In the genomic region with DNA sequence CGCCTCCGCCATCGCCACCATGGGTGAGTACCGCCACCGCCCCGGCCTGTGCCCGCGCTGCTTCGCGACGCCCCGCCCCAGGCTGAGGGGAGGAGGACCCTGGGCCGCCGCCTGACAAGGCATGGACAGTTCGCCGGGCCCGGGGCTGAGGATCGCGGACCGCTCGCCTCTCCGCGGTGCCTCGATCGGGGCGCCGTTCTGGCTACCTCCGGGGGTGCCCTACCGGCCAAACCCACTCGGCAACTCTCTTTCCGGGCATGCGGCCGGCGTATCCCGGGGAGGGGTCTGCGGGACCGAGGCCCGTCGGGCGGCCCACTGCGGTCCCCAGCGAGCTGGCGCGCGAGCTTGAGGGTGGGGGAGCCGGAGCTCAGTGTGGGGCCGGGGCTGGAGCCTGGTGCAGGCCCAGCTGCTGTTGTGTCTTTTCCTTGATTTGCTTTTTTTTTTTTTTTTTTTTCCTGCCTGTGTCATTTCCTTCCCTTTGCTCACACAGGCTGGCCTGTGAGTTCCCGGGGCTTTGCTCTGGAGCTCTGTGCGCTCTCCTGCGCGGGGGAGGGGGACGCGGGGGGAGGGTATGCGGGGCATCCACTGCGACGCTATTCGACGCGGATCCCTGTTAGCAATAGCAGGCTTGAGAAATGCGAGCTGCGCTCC, we compare ENCODE assay signal across 8 mouse cellular contexts. TPM values are rescaled to one million over a fixed set of nuclear protein-coding genes. Genes with fewer than 3 reads are reported as not detected.
DNase-seq lines count a peak whose midpoint lies in the region; ATAC-seq and TF ChIP-seq lines count a peak whose summit lies in the region.

No protein-coding gene starts in this region.

- peak overlapping the region; percentile 83 for H3K9ac ChIP-seq in CH12.LX (ENCODE audit: insufficient read depth, low read depth)
- peak overlapping the region; percentile 84 for H3K9ac ChIP-seq in forebrain, embryonic 13.5 days
- peak overlapping the region; percentile 93 for H3K9ac ChIP-seq in heart, postnatal 0 days (replicated peaks; ENCODE audit: low read depth, low read length)
- H3K9ac ChIP-seq in liver, postnatal 0 days (replicated peaks) = peak overlapping the region; percentile 82
- H3K9ac ChIP-seq in neural tube, embryonic 14.5 days (replicated peaks; ENCODE audit: low read depth, low read length) = peak overlapping the region; percentile 83

- TF ChIP-seq CTCF in CH12.LX (conservative IDR thresholded peaks at IDR 0.05 in 1 of 2, IDR thresholded peaks at IDR 0.05 in 1 of 2; ENCODE audit: low read depth in 2 of 2, low read length in 2 of 2) = no peak
- TF ChIP-seq CTCF in heart, postnatal 0 days (IDR thresholded peaks at IDR 0.05; ENCODE audit: low read depth) = no peak
- TF ChIP-seq CTCF in liver, postnatal 0 days (IDR thresholded peaks at IDR 0.05; ENCODE audit: low read depth) = no peak
- TF ChIP-seq CTCF in testis, adult 2 months (IDR thresholded peaks at IDR 0.05; ENCODE audit: control insufficient read depth, insufficient read depth, insufficient replicate concordance, low read depth, low read length) = no peak

- TF ChIP-seq EP300 in CH12.LX (IDR thresholded peaks at IDR 0.05; ENCODE audit: low read length) = no peak
- no peak for TF ChIP-seq EP300 in heart, postnatal 0 days (IDR thresholded peaks at IDR 0.05; ENCODE audit: low read depth)
- TF ChIP-seq EP300 in liver, postnatal 0 days (IDR thresholded peaks at IDR 0.05; ENCODE audit: low read depth) = no peak

- peaks cover 0 to 3% of the 10 kb centered on the region in 2 experiments for H3K36me3 ChIP-seq in CH12.LX (replicated peaks in 1 of 2; ENCODE audit: control insufficient read depth in 1 of 2, insufficient read depth in 1 of 2, low read length in 1 of 2)
- H3K36me3 ChIP-seq in forebrain, embryonic 13.5 days (ENCODE audit: poor library complexity, severe bottlenecking) = no peaks in the 10 kb centered on the region
- no peaks in the 10 kb centered on the region for H3K36me3 ChIP-seq in heart, postnatal 0 days (replicated peaks; ENCODE audit: control insufficient read depth, insufficient read depth, low read length)
- H3K36me3 ChIP-seq in liver, postnatal 0 days (replicated peaks; ENCODE audit: insufficient read depth, low read length) = no peaks in the 10 kb centered on the region
- H3K36me3 ChIP-seq in neural tube, embryonic 14.5 days (ENCODE audit: control insufficient read depth, insufficient read depth, low read length) = no peaks in the 10 kb centered on the region
- H3K36me3 ChIP-seq in testis, adult 2 months (ENCODE audit: control insufficient read depth, insufficient read depth, low read length) = no peaks in the 10 kb centered on the region

- H3K27me3 ChIP-seq in CH12.LX (replicated peaks) = no peaks in the 10 kb centered on the region
- H3K27me3 ChIP-seq in forebrain, embryonic 13.5 days = no peaks in the 10 kb centered on the region
- H3K27me3 ChIP-seq in heart, postnatal 0 days (ENCODE audit: control insufficient read depth, insufficient read depth, low read length) = no peaks in the 10 kb centered on the region
- H3K27me3 ChIP-seq in liver, postnatal 0 days (ENCODE audit: insufficient read depth, low read length) = no peaks in the 10 kb centered on the region
- no peaks in the 10 kb centered on the region for H3K27me3 ChIP-seq in neural tube, embryonic 14.5 days (ENCODE audit: control insufficient read depth, insufficient read depth, low read length)
- no peaks in the 10 kb centered on the region for H3K27me3 ChIP-seq in testis, adult 2 months (ENCODE audit: control insufficient read depth, insufficient read depth, low read length)

- H3K27ac ChIP-seq in CH12.LX (ENCODE audit: insufficient read depth, low read depth) = peak overlapping the region; percentile 74
- H3K27ac ChIP-seq in forebrain, embryonic 13.5 days = peak overlapping the region; percentile 98
- H3K27ac ChIP-seq in heart, postnatal 0 days (ENCODE audit: low read depth) = peak overlapping the region; percentile 98
- H3K27ac ChIP-seq in liver, postnatal 0 days (ENCODE audit: low read depth) = peak overlapping the region; percentile 96
- peak overlapping the region; percentile 94 for H3K27ac ChIP-seq in neural tube, embryonic 14.5 days (ENCODE audit: low read depth, low read length)
- peak overlapping the region; percentile 88 for H3K27ac ChIP-seq in testis, adult 2 months (ENCODE audit: control insufficient read depth, insufficient read depth, low read depth, low read length)

- peak; percentile 70 for DNase-seq in CH12.LX (ENCODE audit: extremely low read depth)
- DNase-seq in c-Kit-positive CD71-positive TER-119-negative erythroid progenitor cells, embryonic 14.5 days (ENCODE audit: low read depth) = peak; percentile 45
- DNase-seq in heart, postnatal 0 days (ENCODE audit: low spot score) = peak; percentile 69
- peak; percentile 67 for DNase-seq in layer of hippocampus, adult 11-12 months (ENCODE audit: low spot score)
- DNase-seq in liver, postnatal 0 days = peak; percentile 83

- H3K4me2 ChIP-seq in CH12.LX (ENCODE audit: insufficient read depth, low read depth, poor library complexity, severe bottlenecking) = peak overlapping the region; percentile 72
- peak overlapping the region; percentile 76 for H3K4me2 ChIP-seq in forebrain, embryonic 13.5 days
- H3K4me2 ChIP-seq in heart, postnatal 0 days (ENCODE audit: low read depth, low read length) = peak overlapping the region; percentile 67
- peak overlapping the region; percentile 75 for H3K4me2 ChIP-seq in liver, postnatal 0 days (ENCODE audit: low read depth, low read length)
- peak overlapping the region; percentile 57 for H3K4me2 ChIP-seq in neural tube, embryonic 14.5 days (ENCODE audit: low read depth, low read length)

- TF ChIP-seq RAD21 in CH12.LX (IDR thresholded peaks at IDR 0.05; ENCODE audit: low read depth, low read length) = no peak

- peak overlapping the region; percentile 44 to 91 (median 85) for H3K4me3 ChIP-seq in CH12.LX (replicated peaks in 1 of 3; ENCODE audit: low read depth in 2 of 3, low read length in 2 of 3, poor library complexity in 1 of 3)
- H3K4me3 ChIP-seq in forebrain, embryonic 13.5 days = peak overlapping the region; percentile 81
- H3K4me3 ChIP-seq in heart, postnatal 0 days (ENCODE audit: low read depth, low read length) = peak overlapping the region; percentile 95
- H3K4me3 ChIP-seq in liver, postnatal 0 days (ENCODE audit: low read depth, low read length) = peak overlapping the region; percentile 74
- H3K4me3 ChIP-seq in neural tube, embryonic 14.5 days (ENCODE audit: low read depth, low read length) = peak overlapping the region; percentile 99
- peak overlapping the region; percentile 96 for H3K4me3 ChIP-seq in testis, adult 2 months (ENCODE audit: control insufficient read depth, low read depth, low read length)

- peak; percentile 55 for ATAC-seq in forebrain, embryonic 13.5 days
- ATAC-seq in heart, postnatal 0 days (ENCODE audit: insufficient read depth, low read depth) = peak; percentile 70
- peak; percentile 65 for ATAC-seq in liver, postnatal 0 days
- peak; percentile 57 for ATAC-seq in neural tube, embryonic 14.5 days (ENCODE audit: low read depth)

- H3K4me1 ChIP-seq in CH12.LX (ENCODE audit: control insufficient read depth in 1 of 2, insufficient read depth in 2 of 2) = peaks cover 0 to 19% of the 10 kb centered on the region in 2 experiments; a peak in 2 of 4 replicates
- H3K4me1 ChIP-seq in forebrain, embryonic 13.5 days = peaks cover 19% of the 10 kb centered on the region
- H3K4me1 ChIP-seq in heart, postnatal 0 days (ENCODE audit: control insufficient read depth, insufficient read depth) = peaks cover 6% of the 10 kb centered on the region; the same call in 1 of the 2 replicates
- H3K4me1 ChIP-seq in liver, postnatal 0 days (ENCODE audit: insufficient read depth) = peaks cover 7% of the 10 kb centered on the region; the same call in 1 of the 2 replicates
- H3K4me1 ChIP-seq in neural tube, embryonic 14.5 days (ENCODE audit: control insufficient read depth, insufficient read depth, low read length) = peaks cover 13% of the 10 kb centered on the region
- H3K4me1 ChIP-seq in testis, adult 2 months (ENCODE audit: control insufficient read depth, insufficient read depth, low read length) = peaks cover 3% of the 10 kb centered on the region

- H3K79me2 ChIP-seq in CH12.LX (replicated peaks; ENCODE audit: control insufficient read depth, extremely low read depth, insufficient read depth, poor library complexity, severe bottlenecking) = peaks cover 33% of the 10 kb centered on the region

- H3K9me3 ChIP-seq in CH12.LX (replicated peaks; ENCODE audit: low read length) = no peaks in the 10 kb centered on the region
- H3K9me3 ChIP-seq in forebrain, embryonic 13.5 days (replicated peaks) = no peaks in the 10 kb centered on the region
- H3K9me3 ChIP-seq in heart, postnatal 0 days (replicated peaks; ENCODE audit: control insufficient read depth, low read length) = no peaks in the 10 kb centered on the region
- no peaks in the 10 kb centered on the region for H3K9me3 ChIP-seq in liver, postnatal 0 days (ENCODE audit: low read length)
- no peaks in the 10 kb centered on the region for H3K9me3 ChIP-seq in neural tube, embryonic 14.5 days (ENCODE audit: control insufficient read depth, low read length)

- in situ Hi-C loops in CH12.LX (cut with MboI; ENCODE audit: low pct_ligation_motif_present, low pct_unique_long_range_greater_than_20kb, low sequenced_read_pairs) = loop anchor here (5.0 kb wide), 1 partner anchor 47 kb away; no protein-coding TSS in a partner anchor

- WGBS in forebrain, embryonic 13.5 days = under 1% methylated on average over 51 of the region's 61 CpGs
- WGBS in heart, postnatal 0 days = under 1% methylated on average over 57 of the region's 61 CpGs
- WGBS in liver, postnatal 0 days (ENCODE audit: insufficient replicate concordance) = 1% methylated on average over 53 of the region's 61 CpGs
- WGBS in neural tube, embryonic 14.5 days = under 1% methylated on average over 53 of the region's 61 CpGs

- peak; percentile 55; the same call in 1 of the 2 replicates for TF ChIP-seq POLR2A in CH12.LX (IDR thresholded peaks at IDR 0.05; ENCODE audit: low read depth, low read length)
- no peak for TF ChIP-seq POLR2A in testis, adult 2 months (IDR thresholded peaks at IDR 0.05; ENCODE audit: control insufficient read depth, low read depth, low read length)

- dilution Hi-C loops in CH12.LX (cut with MboI; ENCODE audit: extremely low pct_ligation_motif_present, extremely low pct_unique_long_range_greater_than_20kb, low sequenced_read_pairs) = no loop called here

RNA-seq across cellular contexts. Expression of gene Map3k3, which starts 0.6 kb away (rescaled TPM):
- 34.1 and 37.3 TPM in 2 replicates for total RNA-seq in CH12.LX (2012; rRNA removed)
- total RNA-seq in CH12.LX (2014; rRNA removed) = 28.8 and 30.3 TPM in 2 replicates
- 26.8 and 32.3 TPM in 2 replicates for polyA plus RNA-seq in CH12.LX (2012; ENCODE audit: insufficient read length, low read depth)
- polyA plus RNA-seq in forebrain, embryonic 13.5 days (2015; fragmentation: Nextera tagmentation; extraction: Ambion mirVana) = 9.5 and 11.9 TPM in 2 replicates
- 44.0 and 71.9 TPM in 2 replicates for total RNA-seq in heart, postnatal 0 days (2014; rRNA removed; ENCODE audit: low replicate concordance)
- polyA plus RNA-seq in heart, postnatal 0 days (2015; fragmentation: Nextera tagmentation; extraction: Ambion mirVana) = 13.8 and 14.5 TPM in 2 replicates
- polyA plus RNA-seq in liver, postnatal 0 days (2015; fragmentation: Nextera tagmentation; extraction: Ambion mirVana) = 4.6 and 4.7 TPM in 2 replicates
- 11.0 and 15.9 TPM in 2 replicates for polyA plus RNA-seq in neural tube, embryonic 14.5 days (2014; fragmentation: Nextera tagmentation; extraction: Ambion mirVana)
- 10.5 and 11.3 TPM in 2 replicates for polyA plus RNA-seq in testis, adult 2 months (2012; rRNA removed)

RNA-seq across cellular contexts. Expression of gene Taco1, which starts 19.2 kb away (rescaled TPM):
- total RNA-seq in CH12.LX (2012; rRNA removed) (35.7 and 35.8 TPM in 2 replicates), CH12.LX (2014; rRNA removed) (32.6 and 33.2 TPM in 2 replicates)
- 30.8 and 32.9 TPM in 2 replicates for polyA plus RNA-seq in CH12.LX (2012; ENCODE audit: insufficient read length, low read depth)
- polyA plus RNA-seq in forebrain, embryonic 13.5 days (2015; fragmentation: Nextera tagmentation; extraction: Ambion mirVana) = 8.9 and 9.6 TPM in 2 replicates
- 40.6 and 50.4 TPM in 2 replicates for total RNA-seq in heart, postnatal 0 days (2014; rRNA removed; ENCODE audit: low replicate concordance)
- 14.1 and 17.4 TPM in 2 replicates for polyA plus RNA-seq in heart, postnatal 0 days (2015; fragmentation: Nextera tagmentation; extraction: Ambion mirVana)
- polyA plus RNA-seq in liver, postnatal 0 days (2015; fragmentation: Nextera tagmentation; extraction: Ambion mirVana) = 5.5 and 5.6 TPM in 2 replicates
- polyA plus RNA-seq in neural tube, embryonic 14.5 days (2014; fragmentation: Nextera tagmentation; extraction: Ambion mirVana) = 7.1 and 7.3 TPM in 2 replicates
- polyA plus RNA-seq in testis, adult 2 months (2012; rRNA removed) = 3.5 and 4.3 TPM in 2 replicates

RNA-seq across cellular contexts. Expression of gene Dcaf7, which starts 48.4 kb away (rescaled TPM):
- 71.5 and 71.6 TPM in 2 replicates for total RNA-seq in CH12.LX (2012; rRNA removed)
- total RNA-seq in CH12.LX (2014; rRNA removed) = 74.4 and 79.5 TPM in 2 replicates
- polyA plus RNA-seq in CH12.LX (2012; ENCODE audit: insufficient read length, low read depth) = 83.1 and 93.4 TPM in 2 replicates
- polyA plus RNA-seq in forebrain, embryonic 13.5 days (2015; fragmentation: Nextera tagmentation; extraction: Ambion mirVana) = 82.1 and 99.4 TPM in 2 replicates
- 49.5 and 65.0 TPM in 2 replicates for total RNA-seq in heart, postnatal 0 days (2014; rRNA removed; ENCODE audit: low replicate concordance)
- polyA plus RNA-seq in heart, postnatal 0 days (2015; fragmentation: Nextera tagmentation; extraction: Ambion mirVana) = 22.4 and 27.4 TPM in 2 replicates
- polyA plus RNA-seq in liver, postnatal 0 days (2015; fragmentation: Nextera tagmentation; extraction: Ambion mirVana) = 18.6 and 20.6 TPM in 2 replicates
- polyA plus RNA-seq in neural tube, embryonic 14.5 days (2014; fragmentation: Nextera tagmentation; extraction: Ambion mirVana) = 143 and 164 TPM in 2 replicates
- 65.9 and 66.7 TPM in 2 replicates for polyA plus RNA-seq in testis, adult 2 months (2012; rRNA removed)

Comparison
In these comparisons a context has a peak if more than half of its experiments do, and no peak if none do; other contexts are left out.
1. Peak in every context shown above with its lines: DNase-seq, ATAC-seq, H3K4me3 ChIP-seq and H3K27ac ChIP-seq.